In genomic region chr11:33849614-33850013, GRCm38 (mm10) we compare ENCODE assay signal across 8 mouse cellular contexts.
DNase-seq lines count a peak whose midpoint lies in the region; ATAC-seq and TF ChIP-seq lines count a peak whose summit lies in the region.

No protein-coding gene starts in this region.

- no peaks in the 10 kb centered on the region for H3K9me3 ChIP-seq in embryonic facial prominence, embryonic 11.5 days (replicated peaks; ENCODE audit: control insufficient read depth, low read length)
- H3K9me3 ChIP-seq in embryonic facial prominence, embryonic 10.5 days: no peaks in the 10 kb centered on the region
- H3K9me3 ChIP-seq in midbrain, embryonic 13.5 days: no peaks in the 10 kb centered on the region
- no peaks in the 10 kb centered on the region for H3K9me3 ChIP-seq in midbrain, embryonic 10.5 days (replicated peaks)
- no peaks in the 10 kb centered on the region for H3K9me3 ChIP-seq in intestine, embryonic 16.5 days (ENCODE audit: control insufficient read depth, low read length)

- no peak overlapping the region for H3K4me2 ChIP-seq in embryonic facial prominence, embryonic 11.5 days (ENCODE audit: low read depth, low read length)
- no peak overlapping the region for H3K4me2 ChIP-seq in midbrain, embryonic 13.5 days (replicated peaks)
- no peak overlapping the region for H3K4me2 ChIP-seq in intestine, embryonic 16.5 days (ENCODE audit: low read depth, low read length)

- no peak for DNase-seq in embryonic facial prominence, embryonic 11.5 days (ENCODE audit: low spot score)
- DNase-seq in embryonic facial prominence, embryonic 10.5 days (ENCODE audit: low spot score): no peak
- DNase-seq in midbrain, embryonic 10.5 days (ENCODE audit: low spot score): no peak
- DNase-seq in right cerebral cortex, adult 18-20 months: peak; percentile 67
- no peak for DNase-seq in cerebellum, adult 2 months

- H3K4me1 ChIP-seq in embryonic facial prominence, embryonic 11.5 days (ENCODE audit: control insufficient read depth, insufficient read depth, low read length): no peaks in the 10 kb centered on the region
- H3K4me1 ChIP-seq in embryonic facial prominence, embryonic 10.5 days: peaks cover 10% of the 10 kb centered on the region; the same call in 1 of the 2 replicates
- peaks cover 21% of the 10 kb centered on the region for H3K4me1 ChIP-seq in midbrain, embryonic 13.5 days (replicated peaks)
- peaks cover 17% of the 10 kb centered on the region for H3K4me1 ChIP-seq in midbrain, embryonic 10.5 days
- no peaks in the 10 kb centered on the region for H3K4me1 ChIP-seq in intestine, embryonic 16.5 days (ENCODE audit: control insufficient read depth, insufficient read depth, low read length)
- H3K4me1 ChIP-seq in cerebellum, adult 2 months (ENCODE audit: control insufficient read depth, insufficient read depth, low read length): 0 out of 2 replicates have a peak, but pooled peaks cover 3% of the 10 kb centered on the region

- no peak overlapping the region for H3K4me3 ChIP-seq in embryonic facial prominence, embryonic 11.5 days (ENCODE audit: low read depth, low read length)
- H3K4me3 ChIP-seq in embryonic facial prominence, embryonic 10.5 days: no peak overlapping the region
- no peak overlapping the region for H3K4me3 ChIP-seq in midbrain, embryonic 13.5 days (replicated peaks)
- H3K4me3 ChIP-seq in midbrain, embryonic 10.5 days: no peak overlapping the region
- H3K4me3 ChIP-seq in intestine, embryonic 16.5 days (ENCODE audit: low read length): no peak overlapping the region
- H3K4me3 ChIP-seq in cerebellum, adult 2 months (replicated peaks; ENCODE audit: insufficient read depth, low read depth, low read length): no peak overlapping the region

- no peak for TF ChIP-seq POLR2A in cerebellum, adult 2 months (IDR thresholded peaks at IDR 0.05; ENCODE audit: borderline replicate concordance, insufficient read depth, low read length)

- no peak overlapping the region for H3K9ac ChIP-seq in embryonic facial prominence, embryonic 11.5 days (replicated peaks; ENCODE audit: low read length)
- no peak overlapping the region for H3K9ac ChIP-seq in midbrain, embryonic 13.5 days (replicated peaks)
- H3K9ac ChIP-seq in intestine, embryonic 16.5 days (ENCODE audit: low read depth, low read length): no peak overlapping the region

- no peak overlapping the region for H3K27ac ChIP-seq in embryonic facial prominence, embryonic 11.5 days (replicated peaks; ENCODE audit: low read depth, low read length)
- H3K27ac ChIP-seq in embryonic facial prominence, embryonic 10.5 days (replicated peaks): no peak overlapping the region
- no peak overlapping the region for H3K27ac ChIP-seq in midbrain, embryonic 13.5 days
- no peak overlapping the region for H3K27ac ChIP-seq in midbrain, embryonic 10.5 days (replicated peaks)
- H3K27ac ChIP-seq in intestine, embryonic 16.5 days (ENCODE audit: low read length): no peak overlapping the region
- H3K27ac ChIP-seq in cerebellum, adult 2 months (ENCODE audit: insufficient read depth, low read length): no peak overlapping the region

- H3K27me3 ChIP-seq in embryonic facial prominence, embryonic 11.5 days (ENCODE audit: control insufficient read depth, insufficient read depth, low read length): peaks cover under 1% of the 10 kb centered on the region; the same call in 1 of the 2 replicates
- H3K27me3 ChIP-seq in embryonic facial prominence, embryonic 10.5 days (replicated peaks; ENCODE audit: low read depth, poor library complexity, severe bottlenecking): peaks cover 18% of the 10 kb centered on the region
- no peaks in the 10 kb centered on the region for H3K27me3 ChIP-seq in midbrain, embryonic 13.5 days
- H3K27me3 ChIP-seq in midbrain, embryonic 10.5 days (ENCODE audit: low read depth, poor library complexity, severe bottlenecking): peaks cover 8% of the 10 kb centered on the region
- no peaks in the 10 kb centered on the region; the same call in 1 of the 2 replicates for H3K27me3 ChIP-seq in intestine, embryonic 16.5 days (replicated peaks; ENCODE audit: control insufficient read depth, insufficient read depth, low read length)
- H3K27me3 ChIP-seq in cerebellum, adult 2 months (ENCODE audit: control insufficient read depth, insufficient read depth, low read length): no peaks in the 10 kb centered on the region

- 64% methylated on average over 11 of the region's 11 CpGs for WGBS in embryonic facial prominence, embryonic 11.5 days
- WGBS in embryonic facial prominence, embryonic 10.5 days: 69% methylated on average over 11 of the region's 11 CpGs
- WGBS in midbrain, embryonic 13.5 days: 56% methylated on average over 11 of the region's 11 CpGs
- 66% methylated on average over 11 of the region's 11 CpGs for WGBS in midbrain, embryonic 10.5 days
- 50% methylated on average over 11 of the region's 11 CpGs for WGBS in intestine, embryonic 16.5 days
- WGBS in cerebellum, adult 2 months: 6% methylated on average over 11 of the region's 11 CpGs

- peak; percentile 52; the same call in 1 of the 2 replicates for ATAC-seq in embryonic facial prominence, embryonic 11.5 days (replicated peaks; ENCODE audit: insufficient number of reproducible peaks, low FRiP score, low TSS enrichment, low read depth)
- peak; percentile 44; the same call in 1 of the 2 replicates for ATAC-seq in midbrain, embryonic 13.5 days
- ATAC-seq in intestine, embryonic 16.5 days: peak; percentile 44
- ATAC-seq in granulocyte monocyte progenitor cell, adult 5-6 weeks (replicated peaks; ENCODE audit: poor library complexity, severe bottlenecking): no peak

- no peaks in the 10 kb centered on the region for H3K36me3 ChIP-seq in embryonic facial prominence, embryonic 11.5 days (replicated peaks; ENCODE audit: control insufficient read depth, insufficient read depth, low read depth, low read length)
- H3K36me3 ChIP-seq in embryonic facial prominence, embryonic 10.5 days (replicated peaks): no peaks in the 10 kb centered on the region
- no peaks in the 10 kb centered on the region for H3K36me3 ChIP-seq in midbrain, embryonic 13.5 days
- no peaks in the 10 kb centered on the region for H3K36me3 ChIP-seq in midbrain, embryonic 10.5 days
- no peaks in the 10 kb centered on the region for H3K36me3 ChIP-seq in intestine, embryonic 16.5 days (ENCODE audit: control insufficient read depth, insufficient read depth, low read length)

- TF ChIP-seq CTCF in cerebellum, adult 2 months (IDR thresholded peaks at IDR 0.05; ENCODE audit: borderline replicate concordance, insufficient read depth, low read depth, low read length): no peak
